Comparison of ENCODE assay signal across 21 mouse cellular contexts in the genomic region with DNA sequence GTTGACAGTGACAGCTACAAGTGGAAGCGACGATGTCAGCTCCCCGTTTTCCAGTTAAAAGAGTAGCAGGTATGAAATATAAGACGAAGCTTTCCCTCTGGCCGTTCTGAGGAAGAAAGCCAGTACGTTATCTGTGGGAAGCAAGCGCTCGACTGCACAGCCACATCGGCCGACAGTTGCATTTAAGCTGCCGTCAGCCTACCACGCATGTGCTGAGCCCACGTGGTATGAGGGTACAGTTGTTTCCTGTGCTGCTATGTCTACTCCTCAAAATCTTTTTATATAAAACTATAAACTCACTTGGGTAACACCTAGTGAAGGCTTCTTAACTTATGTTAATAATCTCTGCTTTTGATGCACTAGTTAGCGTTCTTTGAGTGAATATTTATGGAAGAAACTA. TPM values are rescaled to one million over a fixed set of nuclear protein-coding genes. Genes with fewer than 3 reads are reported as not detected.
DNase-seq lines count a peak whose midpoint lies in the region; ATAC-seq and TF ChIP-seq lines count a peak whose summit lies in the region.
"Had no signal": no experiment of that assay in that cellular context is flagged by ENCODE, and none has a peak within 500 bp of the region (broad histone marks: within the 10 kb centered on the region; RNA-seq: fewer than 3 reads in every experiment).

No protein-coding gene starts in this region.

- H3K9ac ChIP-seq in lung, postnatal 0 days (replicated peaks; ENCODE audit: low read depth) = no peak overlapping the region
- H3K9ac ChIP-seq: embryonic facial prominence, embryonic 12.5 days; forebrain, embryonic 13.5 days; forebrain, embryonic 15.5 days; forebrain, postnatal 0 days had no signal

- H3K4me3 ChIP-seq in testis, adult 2 months (ENCODE audit: control insufficient read depth, low read depth, low read length) = peak overlapping the region; percentile 13; the same call in 1 of the 2 replicates
- H3K4me3 ChIP-seq in lung, postnatal 0 days (ENCODE audit: low read depth, low read length) = no peak overlapping the region
- H3K4me3 ChIP-seq: embryonic facial prominence, embryonic 10.5 days; embryonic facial prominence, embryonic 12.5 days; forebrain, embryonic 13.5 days; forebrain, embryonic 15.5 days had no signal

- TF ChIP-seq POLR2A in testis, adult 2 months (IDR thresholded peaks at IDR 0.05; ENCODE audit: control insufficient read depth, low read depth, low read length) = no peak

- no peak overlapping the region for H3K4me2 ChIP-seq in lung, postnatal 0 days (replicated peaks; ENCODE audit: low read depth, low read length)
- H3K4me2 ChIP-seq: embryonic facial prominence, embryonic 12.5 days; forebrain, embryonic 13.5 days; forebrain, embryonic 15.5 days had no signal

- DNase-seq in heart, adult 11 months = peak; percentile 27
- DNase-seq in heart, adult 18-20 months = no peak
- DNase-seq in testis, postnatal 10 days (ENCODE audit: low spot score) = no peak
- no peak for DNase-seq in right cerebral cortex, adult 2 months (ENCODE audit: low spot score in 2 of 2)
- no peak for DNase-seq in lung, postnatal 0 days (ENCODE audit: low spot score)
- DNase-seq: adrenal gland, adult 2 months; adrenal gland, postnatal 10 days; adrenal gland, postnatal 25 days; cerebellum, adult 11 months; cerebellum, adult 18-20 months; cerebellum, adult 8-10 months; cerebellum, adult 9-11 months; cerebellum, postnatal 14 days; cerebellum, postnatal 36 days; forebrain, postnatal 0 days had no signal

- peak; percentile 44; the same call in 1 of the 2 replicates for ATAC-seq in megakaryocyte progenitor cell, adult 5-6 weeks (replicated peaks; ENCODE audit: poor library complexity)
- ATAC-seq in lung, postnatal 0 days = no peak
- ATAC-seq: forebrain, embryonic 15.5 days; forebrain, postnatal 0 days had no signal

- no peak for TF ChIP-seq CTCF in testis, adult 2 months (IDR thresholded peaks at IDR 0.05; ENCODE audit: control insufficient read depth, insufficient read depth, insufficient replicate concordance, low read depth, low read length)
- TF ChIP-seq CTCF in lung, postnatal 0 days (IDR thresholded peaks at IDR 0.05) = no peak

- no peak overlapping the region for H3K27ac ChIP-seq in testis, adult 2 months (ENCODE audit: control insufficient read depth, insufficient read depth, low read depth, low read length)
- no peak overlapping the region for H3K27ac ChIP-seq in lung, postnatal 0 days (ENCODE audit: low read length)
- H3K27ac ChIP-seq: embryonic facial prominence, embryonic 10.5 days; embryonic facial prominence, embryonic 12.5 days; forebrain, embryonic 13.5 days; forebrain, embryonic 15.5 days had no signal

- H3K4me1 ChIP-seq in testis, adult 2 months (ENCODE audit: control insufficient read depth, insufficient read depth, low read length) = peaks cover 2% of the 10 kb centered on the region
- H3K4me1 ChIP-seq in lung, postnatal 0 days (ENCODE audit: insufficient read depth, low read depth, low read length) = no peaks in the 10 kb centered on the region
- H3K4me1 ChIP-seq: embryonic facial prominence, embryonic 10.5 days; embryonic facial prominence, embryonic 12.5 days; forebrain, embryonic 15.5 days had no signal

- H3K27me3 ChIP-seq in testis, adult 2 months (ENCODE audit: control insufficient read depth, insufficient read depth, low read length) = no peaks in the 10 kb centered on the region
- no peaks in the 10 kb centered on the region for H3K27me3 ChIP-seq in lung, postnatal 0 days (replicated peaks; ENCODE audit: insufficient read depth, low read length)
- H3K27me3 ChIP-seq: embryonic facial prominence, embryonic 12.5 days; forebrain, embryonic 13.5 days; forebrain, embryonic 15.5 days had no signal

- no peak for TF ChIP-seq EP300 in lung, postnatal 0 days (IDR thresholded peaks at IDR 0.05)

- no peaks in the 10 kb centered on the region for H3K36me3 ChIP-seq in testis, adult 2 months (ENCODE audit: control insufficient read depth, insufficient read depth, low read length)
- no peaks in the 10 kb centered on the region for H3K36me3 ChIP-seq in lung, postnatal 0 days (ENCODE audit: insufficient read depth, low read length)
- H3K36me3 ChIP-seq: embryonic facial prominence, embryonic 10.5 days; embryonic facial prominence, embryonic 12.5 days; forebrain, embryonic 15.5 days had no signal

- no peaks in the 10 kb centered on the region for H3K9me3 ChIP-seq in lung, postnatal 0 days (ENCODE audit: low read length)
- H3K9me3 ChIP-seq: embryonic facial prominence, embryonic 10.5 days; embryonic facial prominence, embryonic 12.5 days; forebrain, embryonic 13.5 days; forebrain, embryonic 15.5 days had no signal

- 81% methylated on average over 14 of the region's 14 CpGs for WGBS in lung, postnatal 0 days

RNA-seq across cellular contexts. Expression of gene Tmem243, which starts 40.2 kb away (rescaled TPM):
- 10 to 100 TPM; 10.0 to 12.3 TPM for total RNA-seq in heart, adult 18-20 months (2021)
- 38.0 and 63.9 TPM in 2 replicates for polyA plus RNA-seq in testis, adult 2 months (2012; rRNA removed)
- 30.1 and 30.4 TPM in 2 replicates for total RNA-seq in megakaryocyte progenitor cell, adult 5-6 weeks (2015)
- 18.3 and 19.9 TPM in 2 replicates for total RNA-seq in megakaryocyte progenitor cell, adult 5-6 weeks (2017)
- 407 and 422 TPM in 2 replicates for polyA plus RNA-seq in lung, postnatal 0 days (2015; fragmentation: Nextera tagmentation; extraction: Ambion mirVana)
